In genomic region chr11:87596492-87596891, GRCm38 (mm10) we compare ENCODE assay signal across 9 mouse cellular contexts. TPM values are rescaled to one million over a fixed set of nuclear protein-coding genes. Genes with fewer than 3 reads are reported as not detected.
DNase-seq lines count a peak whose midpoint lies in the region; ATAC-seq and TF ChIP-seq lines count a peak whose summit lies in the region.
"Had no signal": no experiment of that assay in that cellular context is flagged by ENCODE, and none has a peak within 500 bp of the region (broad histone marks: within the 10 kb centered on the region; RNA-seq: fewer than 3 reads in every experiment).

No protein-coding gene starts in this region.

- no peak for ATAC-seq in neural tube, embryonic 11.5 days (ENCODE audit: insufficient read depth, low FRiP score, low TSS enrichment)
- no peak for ATAC-seq in liver, embryonic 12.5 days
- no peak for ATAC-seq in stomach, postnatal 0 days (ENCODE audit: low FRiP score, low TSS enrichment)

- H3K4me1 ChIP-seq in neural tube, embryonic 11.5 days (ENCODE audit: control insufficient read depth, insufficient read depth, low read length) = peaks cover 16% of the 10 kb centered on the region
- peaks cover 46% of the 10 kb centered on the region for H3K4me1 ChIP-seq in liver, embryonic 12.5 days
- peaks cover 5% of the 10 kb centered on the region for H3K4me1 ChIP-seq in stomach, postnatal 0 days (replicated peaks; ENCODE audit: control insufficient read depth, insufficient read depth)

- H3K9ac ChIP-seq in neural tube, embryonic 11.5 days (ENCODE audit: low read length) = peak overlapping the region; percentile 83
- peak overlapping the region; percentile 77; the same call in 1 of the 2 replicates for H3K9ac ChIP-seq in liver, embryonic 12.5 days
- peak overlapping the region; percentile 83 for H3K9ac ChIP-seq in stomach, postnatal 0 days (ENCODE audit: low read length)

- no peak for TF ChIP-seq CTCF in stomach, postnatal 0 days (IDR thresholded peaks at IDR 0.05; ENCODE audit: low read depth)

- H3K27me3 ChIP-seq in neural tube, embryonic 11.5 days (ENCODE audit: control insufficient read depth, insufficient read depth, low read length) = no peaks in the 10 kb centered on the region
- H3K27me3 ChIP-seq in liver, embryonic 12.5 days (replicated peaks) = no peaks in the 10 kb centered on the region
- H3K27me3 ChIP-seq in stomach, postnatal 0 days (ENCODE audit: control insufficient read depth, insufficient read depth, low read length) = no peaks in the 10 kb centered on the region
- H3K27me3 ChIP-seq: megakaryocyte, embryonic 14.5 days had no signal

- no peak for TF ChIP-seq EP300 in stomach, postnatal 0 days (optimal IDR thresholded peaks at IDR 0.05)

- H3K9me3 ChIP-seq in neural tube, embryonic 11.5 days (ENCODE audit: control insufficient read depth, low read length) = no peaks in the 10 kb centered on the region
- no peaks in the 10 kb centered on the region for H3K9me3 ChIP-seq in liver, embryonic 12.5 days (replicated peaks)
- no peaks in the 10 kb centered on the region for H3K9me3 ChIP-seq in stomach, postnatal 0 days (ENCODE audit: control insufficient read depth, low read length)
- H3K9me3 ChIP-seq: megakaryocyte, embryonic 14.5 days had no signal

- 49% methylated on average over 2 of the region's 2 CpGs for WGBS in neural tube, embryonic 11.5 days
- 72% methylated on average over 2 of the region's 2 CpGs for WGBS in liver, embryonic 12.5 days (ENCODE audit: insufficient replicate concordance)
- WGBS in stomach, postnatal 0 days = 44% methylated on average over 2 of the region's 2 CpGs

- H3K36me3 ChIP-seq in neural tube, embryonic 11.5 days (ENCODE audit: control insufficient read depth, insufficient read depth, low read length) = peaks cover 28% of the 10 kb centered on the region
- H3K36me3 ChIP-seq in liver, embryonic 12.5 days = peaks cover 61% of the 10 kb centered on the region
- H3K36me3 ChIP-seq in stomach, postnatal 0 days (ENCODE audit: control insufficient read depth, insufficient read depth, low read length) = peaks cover 23% of the 10 kb centered on the region; the same call in 1 of the 2 replicates

- H3K4me3 ChIP-seq in neural tube, embryonic 11.5 days (ENCODE audit: low read depth, low read length) = peak overlapping the region; percentile 67
- H3K4me3 ChIP-seq in liver, embryonic 12.5 days = no peak overlapping the region
- H3K4me3 ChIP-seq in stomach, postnatal 0 days (ENCODE audit: low read depth, low read length) = peak overlapping the region; percentile 69; the same call in 1 of the 2 replicates

- H3K4me2 ChIP-seq in neural tube, embryonic 11.5 days (ENCODE audit: low read depth) = peak overlapping the region; percentile 81
- peak overlapping the region; percentile 97 for H3K4me2 ChIP-seq in liver, embryonic 12.5 days
- H3K4me2 ChIP-seq in stomach, postnatal 0 days (replicated peaks; ENCODE audit: low read depth) = peak overlapping the region; percentile 98

- H3K27ac ChIP-seq in neural tube, embryonic 11.5 days (ENCODE audit: low read depth, low read length) = 0 out of 2 replicates have a peak overlapping the region, but pooled peaks have one; percentile 41
- H3K27ac ChIP-seq in liver, embryonic 12.5 days = no peak overlapping the region
- no peak overlapping the region for H3K27ac ChIP-seq in stomach, postnatal 0 days (replicated peaks)

- peak; percentile 54 for DNase-seq in cerebellum, adult 11-12 months
- no peak for DNase-seq in cerebellum, postnatal 25 days
- DNase-seq in neural tube, embryonic 11.5 days (ENCODE audit: low spot score) = no peak
- DNase-seq in neural tube, embryonic 10.5 days (ENCODE audit: extremely low spot score, low spot score) = no peak
- DNase-seq in stomach, postnatal 0 days (ENCODE audit: low spot score) = no peak
- DNase-seq in layer of hippocampus, adult 9-11 months = no peak
- DNase-seq in gastrocnemius, postnatal 25 days = no peak

RNA-seq across cellular contexts. Expression of gene Mtmr4, which starts 4.5 kb away (rescaled TPM):
- 84.9 and 95.9 TPM in 2 replicates for polyA plus RNA-seq in neural tube, embryonic 11.5 days (2014; fragmentation: Nextera tagmentation; extraction: Ambion mirVana)
- polyA plus RNA-seq in liver, embryonic 12.5 days (2016; fragmentation: Nextera tagmentation; extraction: Ambion mirVana) = 17.5 and 19.3 TPM in 2 replicates
- polyA plus RNA-seq in stomach, postnatal 0 days (2015; fragmentation: Nextera tagmentation; extraction: Ambion mirVana) = 9.4 and 11.5 TPM in 2 replicates
- total RNA-seq in gastrocnemius, postnatal 25 days (2021) = 10 to 100 TPM in 1 of 2 experiments, 1 to 10 TPM in 1; 9.9 to 13.0 TPM

RNA-seq across cellular contexts. Expression of gene Hsf5, which starts 20.5 kb away (rescaled TPM):
- polyA plus RNA-seq in neural tube, embryonic 11.5 days (2014; fragmentation: Nextera tagmentation; extraction: Ambion mirVana) = 0.18 and 0.24 TPM in 2 replicates
- polyA plus RNA-seq in liver, embryonic 12.5 days (2016; fragmentation: Nextera tagmentation; extraction: Ambion mirVana) = 0.02 and 0.05 TPM in 2 replicates
- polyA plus RNA-seq in stomach, postnatal 0 days (2015; fragmentation: Nextera tagmentation; extraction: Ambion mirVana) = 0.12 TPM in 1 of 2 replicates, not detected in the other
- not detected for total RNA-seq in gastrocnemius, postnatal 25 days (2021)

RNA-seq across cellular contexts. Expression of gene Sept4, which starts 27.8 kb away (rescaled TPM):
- polyA plus RNA-seq in neural tube, embryonic 11.5 days (2014; fragmentation: Nextera tagmentation; extraction: Ambion mirVana) = 8.0 and 8.8 TPM in 2 replicates
- polyA plus RNA-seq in liver, embryonic 12.5 days (2016; fragmentation: Nextera tagmentation; extraction: Ambion mirVana) = 10.0 and 10.1 TPM in 2 replicates
- 25.5 and 26.3 TPM in 2 replicates for polyA plus RNA-seq in stomach, postnatal 0 days (2015; fragmentation: Nextera tagmentation; extraction: Ambion mirVana)
- total RNA-seq in gastrocnemius, postnatal 25 days (2021) = 10 to 100 TPM; 10.9 to 14.7 TPM

RNA-seq across cellular contexts. Expression of gene Gm11492, which starts 30.0 kb away (rescaled TPM):
- polyA plus RNA-seq in neural tube, embryonic 11.5 days (2014; fragmentation: Nextera tagmentation; extraction: Ambion mirVana) = not detected in 2 replicates
- not detected in 2 replicates for polyA plus RNA-seq in liver, embryonic 12.5 days (2016; fragmentation: Nextera tagmentation; extraction: Ambion mirVana)
- polyA plus RNA-seq in stomach, postnatal 0 days (2015; fragmentation: Nextera tagmentation; extraction: Ambion mirVana) = not detected in 2 replicates
- not detected for total RNA-seq in gastrocnemius, postnatal 25 days (2021)
